ENCODE assay signal across 18 mouse cellular contexts in the genomic region with DNA sequence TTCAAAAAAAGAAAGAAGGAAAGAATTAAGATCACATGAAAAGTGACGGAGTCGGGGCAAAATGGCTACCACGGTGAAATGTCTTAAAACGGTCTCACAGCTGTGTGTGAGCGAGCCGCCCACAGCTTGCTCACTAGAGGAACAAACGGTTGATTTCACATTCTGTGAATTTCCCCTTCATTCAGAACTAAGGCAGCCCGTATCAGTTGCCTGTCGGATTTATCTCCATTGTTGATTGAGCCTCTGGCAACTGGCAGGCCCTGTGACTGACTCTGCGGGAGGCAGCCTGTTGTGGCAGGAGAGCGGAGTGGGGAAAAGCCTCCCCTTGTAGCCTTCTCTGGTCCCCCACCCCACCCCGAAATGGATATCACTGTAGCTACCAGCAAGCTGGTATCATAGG. TPM values are rescaled to one million over a fixed set of nuclear protein-coding genes. Genes with fewer than 3 reads are reported as not detected.
DNase-seq lines count a peak whose midpoint lies in the region; ATAC-seq lines count a peak whose summit lies in the region.
"Had no signal": no experiment of that assay in that cellular context is flagged by ENCODE, and none has a peak within 500 bp of the region (broad histone marks: within the 10 kb centered on the region; RNA-seq: fewer than 3 reads in every experiment).

No protein-coding gene starts in this region.

- H3K36me3 ChIP-seq in midbrain, embryonic 11.5 days (ENCODE audit: control insufficient read depth, insufficient read depth, low read length): no peaks in the 10 kb centered on the region
- H3K36me3 ChIP-seq: embryonic facial prominence, embryonic 15.5 days; heart, embryonic 10.5 days; hindbrain, embryonic 12.5 days; neural tube, embryonic 13.5 days had no signal

- no peak for DNase-seq in frontal cortex, postnatal 25 days (ENCODE audit: low spot score in 2 of 2)
- peak; percentile 12 to 50 for DNase-seq in left cerebral cortex, adult 18-20 months (ENCODE audit: low spot score in 2 of 2)
- no peak for DNase-seq in left cerebral cortex, postnatal 4 days
- DNase-seq in MEL-GATA-1-ER (ENCODE audit: extremely low read depth, low read depth): peak; percentile 6
- DNase-seq in midbrain, embryonic 11.5 days (ENCODE audit: low spot score, missing footprints): no peak
- no peak for DNase-seq in urinary bladder, postnatal 25 days (ENCODE audit: low spot score)
- DNase-seq in gastrocnemius, postnatal 10 days: no peak
- DNase-seq: adrenal gland, adult 2 months; cerebellum, postnatal 25 days; kidney, adult 9 months; thymus, postnatal 4 days had no signal

- intact Hi-C loops in left cerebral cortex, postnatal 4 days (cut with DNase I): no loop called here

- 0 out of 2 replicates have a peak overlapping the region, but pooled peaks have one; percentile 1 for H3K4me2 ChIP-seq in midbrain, embryonic 11.5 days
- H3K4me2 ChIP-seq: embryonic facial prominence, embryonic 15.5 days; hindbrain, embryonic 12.5 days; liver, embryonic 11.5 days; neural tube, embryonic 13.5 days had no signal

- peak; percentile 84; the same call in 1 of the 2 replicates for ATAC-seq in frontal cortex, adult (ENCODE audit: low TSS enrichment)
- no peak for ATAC-seq in midbrain, embryonic 11.5 days (ENCODE audit: low FRiP score)

- H3K9ac ChIP-seq in midbrain, embryonic 11.5 days (ENCODE audit: low read length): no peak overlapping the region
- H3K9ac ChIP-seq: embryonic facial prominence, embryonic 15.5 days; hindbrain, embryonic 12.5 days; neural tube, embryonic 13.5 days had no signal

- H3K27ac ChIP-seq in midbrain, embryonic 11.5 days (ENCODE audit: low read depth, low read length): no peak overlapping the region
- H3K27ac ChIP-seq: embryonic facial prominence, embryonic 15.5 days; heart, embryonic 10.5 days; hindbrain, embryonic 12.5 days; neural tube, embryonic 13.5 days had no signal

- H3K9me3 ChIP-seq in midbrain, embryonic 11.5 days (ENCODE audit: control insufficient read depth, low read length): no peaks in the 10 kb centered on the region
- H3K9me3 ChIP-seq: embryonic facial prominence, embryonic 15.5 days; heart, embryonic 10.5 days; hindbrain, embryonic 12.5 days; neural tube, embryonic 13.5 days had no signal

- no peak overlapping the region for H3K4me3 ChIP-seq in midbrain, embryonic 11.5 days (ENCODE audit: low read depth, low read length)
- H3K4me3 ChIP-seq: embryonic facial prominence, embryonic 15.5 days; heart, embryonic 10.5 days; hindbrain, embryonic 12.5 days; neural tube, embryonic 13.5 days had no signal

- peaks cover 13% of the 10 kb centered on the region; the same call in 1 of the 2 replicates for H3K4me1 ChIP-seq in midbrain, embryonic 11.5 days (ENCODE audit: control insufficient read depth, insufficient read depth, low read length)
- H3K4me1 ChIP-seq: embryonic facial prominence, embryonic 15.5 days had no signal

- no peaks in the 10 kb centered on the region for H3K27me3 ChIP-seq in midbrain, embryonic 11.5 days (ENCODE audit: control insufficient read depth, insufficient read depth, low read length)

- 13% methylated on average over 12 of the region's 12 CpGs for WGBS in midbrain, embryonic 11.5 days

RNA-seq across cellular contexts. Expression of a gene that starts 10.6 kb away (rescaled TPM):
- total RNA-seq in left cerebral cortex, adult 18-20 months (2021): 1 to 10 TPM; 5.7 to 7.9 TPM
- 10 to 100 TPM; 11.8 to 12.7 TPM for total RNA-seq in left cerebral cortex, postnatal 4 days (2021)
- polyA plus RNA-seq in midbrain, embryonic 11.5 days (2014; fragmentation: Nextera tagmentation; extraction: Ambion mirVana): 7.7 and 9.6 TPM in 2 replicates
- under 1 TPM; 0.25 to 0.26 TPM for total RNA-seq in gastrocnemius, postnatal 10 days (2021)

RNA-seq across cellular contexts. Expression of a gene that starts 30.6 kb away (rescaled TPM):
- 1 to 10 TPM; 7.4 to 9.2 TPM for total RNA-seq in left cerebral cortex, adult 18-20 months (2021)
- total RNA-seq in left cerebral cortex, postnatal 4 days (2021): 1 to 10 TPM; 3.9 to 9.9 TPM
- polyA plus RNA-seq in midbrain, embryonic 11.5 days (2014; fragmentation: Nextera tagmentation; extraction: Ambion mirVana): 0.83 and 1.7 TPM in 2 replicates
- total RNA-seq in gastrocnemius, postnatal 10 days (2021): under 1 TPM in 1 of 2 experiments, not detected in 1; 0.05 TPM
- total RNA-seq: adrenal gland, adult 2 months had no signal
- polyA plus RNA-seq: stomach, embryonic 14.5 days had no signal

Comparison
In these comparisons a context has a peak if more than half of its experiments do, and no peak if none do; other contexts are left out.
1. DNase-seq: peak in left cerebral cortex, adult 18-20 months (2 of 2) and MEL-GATA-1-ER (single experiment); none in frontal cortex, postnatal 25 days (0 of 2), left cerebral cortex, postnatal 4 days (single experiment), midbrain, embryonic 11.5 days (single experiment), urinary bladder, postnatal 25 days (single experiment) and gastrocnemius, postnatal 10 days (single experiment).
2. RNA of a gene that starts 10.6 kb away (total RNA-seq): 11.8 to 12.7 TPM in left cerebral cortex, postnatal 4 days and 5.7 to 7.9 TPM in left cerebral cortex, adult 18-20 months; 0.25 to 0.26 TPM in gastrocnemius, postnatal 10 days; every median in the first group is over 4 times any median in the second.
3. RNA of a gene that starts 30.6 kb away (total RNA-seq): 3.9 to 9.9 TPM in left cerebral cortex, postnatal 4 days and 7.4 to 9.2 TPM in left cerebral cortex, adult 18-20 months; 0.05 TPM in gastrocnemius, postnatal 10 days; every median in the first group is over 4 times any median in the second.